Mouse (Mus musculus) stomach, embryonic 15.5 days (tissue): ENCODE measurements at regions not wholly inside any gene's neighbourhood (a gene's known extent, or its start where the extent isn't known, plus 50 kb on each side); places are given as distances from the start of the nearest gene placed in this dataset.

Experiments used
- ATAC-seq: fragments of 200-750 bp; cut with Nextera tagmentation; 2 replicates; pipeline ENCODE4 v1.8.0; 2017; ENCODE audit warnings: low read depth, moderate number of reproducible peaks, moderate TSS enrichment; ENCODE audit not compliant: insufficient read depth, low FRiP score
- H3K27ac ChIP-seq: fragments of 300-500 bp; sonication (generic); 2 replicates; pipeline ENCODE4 v1.5.1; 2015; ENCODE audit warnings: mild to moderate bottlenecking, inconsistent platforms
- H3K27me3 ChIP-seq: fragments of 300-500 bp; sonication (generic); replicated peaks from 2 replicates; pipeline ENCODE4 v1.6.1; 2015; ENCODE audit warnings: inconsistent platforms
- H3K36me3 ChIP-seq: fragments of 300-500 bp; sonication (generic); 2 replicates; pipeline ENCODE4 v1.6.1; 2015; ENCODE audit warnings: inconsistent platforms
- H3K4me1 ChIP-seq: fragments of 300-500 bp; sonication (generic); 2 replicates; pipeline ENCODE4 v1.6.1; 2015; ENCODE audit warnings: inconsistent platforms
- H3K4me2 ChIP-seq: fragments of 300-500 bp; sonication (generic); 2 replicates; pipeline ENCODE4 v1.6.1; 2015; ENCODE audit warnings: mild to moderate bottlenecking, inconsistent platforms
- H3K4me3 ChIP-seq: fragments of 300-500 bp; sonication (generic); replicated peaks from 2 replicates; pipeline ENCODE4 v1.5.1; 2015; ENCODE audit warnings: inconsistent platforms
- H3K9ac ChIP-seq: fragments of 300-500 bp; sonication (generic); 2 replicates; pipeline ENCODE4 v1.6.1; 2015; ENCODE audit warnings: inconsistent platforms
- H3K9me3 ChIP-seq: fragments of 300-500 bp; sonication (generic); 2 replicates; pipeline ENCODE4 v1.6.1; 2016; ENCODE audit warnings: inconsistent platforms
- WGBS: fragments of 180-500 bp; shearing (Covaris S2); methylation state at CpG from one replicate; pipeline ENCODE4 v1.1.7; 2015; 5-methylcytosine and 5-hydroxymethylcytosine counted together

GRCm38 (mm10) chr1:194878440-194878839, 60.2 kb upstream of the Cd34 start:
- Histone ChIP-seq H3K27me3 (no peaks in the 10 kb centered on the region), H3K4me1 (peaks cover 6% of the 10 kb centered on the region; the same call in 1 of the 2 replicates), H3K4me3 (no peak overlapping the region), H3K9ac (no peak overlapping the region), H3K4me2 (no peak overlapping the region), H3K27ac (no peak overlapping the region), H3K9me3 (no peaks in the 10 kb centered on the region), H3K36me3 (no peaks in the 10 kb centered on the region)
- WGBS, result 61% methylated on average over 2 of the region's 2 CpGs
- no peak for ATAC-seq

GRCm38 (mm10) chr1:194879324-194880233, 59.0 kb upstream of the Cd34 start:
- no peaks in the 10 kb centered on the region for H3K27me3 ChIP-seq
- H3K4me3 ChIP-seq, result no peak overlapping the region
- peaks cover 6% of the 10 kb centered on the region; the same call in 1 of the 2 replicates for H3K4me1 ChIP-seq
- WGBS, result 18% methylated on average over 22 of the region's 22 CpGs
- peak overlapping the region; percentile 53 for H3K4me2 ChIP-seq
- H3K27ac ChIP-seq, result no peak overlapping the region
- H3K9ac ChIP-seq, result no peak overlapping the region; the same call in 1 of the 2 replicates
- H3K36me3 ChIP-seq, result no peaks in the 10 kb centered on the region
- no peaks in the 10 kb centered on the region for H3K9me3 ChIP-seq
- ATAC-seq, result peak; percentile 95

- Histone ChIP-seq H3K36me3 (no peaks in the 10 kb centered on the region), H3K27ac (no peak overlapping the region), H3K4me2 (no peak overlapping the region), H3K4me3 (no peak overlapping the region), H3K27me3 (no peaks in the 10 kb centered on the region), H3K4me1 (peaks cover 9% of the 10 kb centered on the region; the same call in 1 of the 2 replicates), H3K9me3 (no peaks in the 10 kb centered on the region), H3K9ac (no peak overlapping the region)
- no peak for ATAC-seq
Observed at GRCm38 (mm10) chr1:194881556-194882223, 56.9 kb upstream of the Cd34 start.

GRCm38 (mm10) chr1:194885071-194885686, 53.4 kb upstream of the Cd34 start:
- H3K9me3 ChIP-seq, result no peaks in the 10 kb centered on the region
- H3K9ac ChIP-seq, result no peak overlapping the region
- no peaks in the 10 kb centered on the region for H3K36me3 ChIP-seq
- no peak for ATAC-seq
- H3K4me1 ChIP-seq, result 0 out of 2 replicates have a peak, but pooled peaks cover 3% of the 10 kb centered on the region
- no peak overlapping the region for H3K4me3 ChIP-seq
- H3K27me3 ChIP-seq, result no peaks in the 10 kb centered on the region
- 56% methylated on average over 5 of the region's 5 CpGs for WGBS
- no peak overlapping the region for H3K27ac ChIP-seq
- H3K4me2 ChIP-seq, result no peak overlapping the region

GRCm38 (mm10) chr1:194885687-194886077, 52.9 kb upstream of the Cd34 start:
- H3K4me1 ChIP-seq, result 0 out of 2 replicates have a peak, but pooled peaks cover 3% of the 10 kb centered on the region
- no peak overlapping the region for H3K4me3 ChIP-seq
- H3K27me3 ChIP-seq, result no peaks in the 10 kb centered on the region
- H3K4me2 ChIP-seq, result no peak overlapping the region
- ATAC-seq, result no peak
- H3K36me3 ChIP-seq, result no peaks in the 10 kb centered on the region
- H3K27ac ChIP-seq, result no peak overlapping the region
- H3K9ac ChIP-seq, result no peak overlapping the region
- H3K9me3 ChIP-seq, result no peaks in the 10 kb centered on the region
- WGBS, result 81% methylated on average over 5 of the region's 5 CpGs
